Mouse (Mus musculus): ENCODE measurements around the gene Spon1.

The Spon1 gene

DNA sequence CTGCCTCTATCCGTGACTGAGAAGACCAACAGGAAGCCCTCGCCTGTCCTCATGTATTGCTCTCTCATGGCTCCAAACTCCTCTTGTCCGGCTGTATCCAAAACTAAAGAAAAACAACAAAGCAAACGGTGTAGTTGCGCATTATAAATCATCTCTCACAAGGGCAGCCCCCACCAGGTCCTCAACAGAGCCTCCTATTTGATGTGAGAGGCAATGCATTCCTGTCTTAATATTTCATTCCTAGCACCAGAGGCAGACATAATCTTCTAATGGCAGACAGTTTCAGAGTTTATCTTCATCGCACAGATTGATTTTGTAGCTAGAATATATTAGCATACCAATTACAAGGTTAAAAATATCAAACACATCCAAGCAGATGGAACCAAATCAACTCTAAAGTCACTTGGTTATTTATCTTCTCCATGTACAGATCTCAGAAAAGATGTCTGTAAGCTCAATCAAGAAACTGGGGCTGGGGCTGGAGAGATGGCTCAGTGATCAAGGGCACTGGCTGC lies 293.2 kb downstream of the Spon1 start:
- DNase-seq (ENCODE audit: low spot score in 2 of 2), result no peak

DNA sequence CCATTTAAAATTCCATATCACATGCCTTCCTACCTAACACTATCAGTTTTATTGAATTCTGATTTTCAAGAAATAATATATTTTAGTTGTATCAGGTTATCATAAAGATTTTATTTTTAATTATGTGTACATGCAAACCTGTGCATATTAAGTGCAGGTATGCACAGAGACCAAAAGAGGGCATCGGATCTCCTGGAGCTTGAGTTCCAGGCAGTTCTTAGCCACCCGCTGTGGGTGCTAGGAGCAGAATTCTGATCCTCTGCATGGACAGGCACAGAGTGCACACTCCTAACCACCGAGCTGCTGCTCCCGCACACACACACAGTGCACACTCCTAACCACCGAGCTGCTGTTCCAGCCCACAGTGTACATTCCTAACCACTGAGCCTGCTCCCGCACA lies 294.6 kb downstream of the Spon1 start:
- DNase-seq (ENCODE audit: low spot score in 2 of 2), result no peak

DNA sequence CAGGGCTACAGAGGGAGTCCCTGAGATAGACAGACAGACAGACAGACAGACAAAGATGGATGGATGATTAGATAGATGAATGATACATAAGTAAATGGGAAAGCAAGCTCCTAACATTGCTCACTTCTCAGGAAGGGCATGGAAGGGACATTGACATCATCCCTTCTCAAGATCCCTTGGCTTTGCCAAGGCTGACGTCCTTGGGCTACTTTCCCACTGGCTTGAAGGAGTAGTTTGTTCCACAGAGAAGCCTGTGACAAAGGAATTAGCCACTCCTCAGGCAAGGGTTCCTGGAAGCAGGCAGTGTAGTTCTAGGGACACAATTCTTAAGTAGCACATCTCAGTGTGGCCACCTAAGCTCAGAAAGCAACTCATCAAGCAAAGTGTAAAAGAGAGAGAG lies 296.7 kb downstream of the Spon1 start:
- DNase-seq (ENCODE audit: low spot score in 2 of 2), result no peak

DNA sequence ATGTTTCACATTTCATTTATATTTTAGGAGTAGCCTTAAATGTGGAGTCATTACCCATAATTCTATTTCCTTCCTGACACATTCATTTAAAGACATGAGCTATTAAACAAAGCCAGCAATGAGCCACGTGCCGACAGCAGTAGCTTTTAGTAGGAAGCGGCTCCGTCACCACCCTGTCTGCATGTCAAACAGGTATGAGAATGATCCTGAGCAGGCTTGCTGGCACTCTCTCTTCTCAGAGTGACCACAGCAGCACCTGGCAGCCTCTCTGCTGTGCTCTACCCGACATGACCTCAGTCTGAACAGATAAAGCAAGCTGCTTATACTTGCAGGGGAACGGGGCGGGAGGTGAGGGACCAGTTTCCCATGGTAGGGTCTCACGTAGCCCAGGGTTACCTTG lies 297.7 kb downstream of the Spon1 start:
- no peak for DNase-seq (ENCODE audit: low spot score in 2 of 2)

DNA sequence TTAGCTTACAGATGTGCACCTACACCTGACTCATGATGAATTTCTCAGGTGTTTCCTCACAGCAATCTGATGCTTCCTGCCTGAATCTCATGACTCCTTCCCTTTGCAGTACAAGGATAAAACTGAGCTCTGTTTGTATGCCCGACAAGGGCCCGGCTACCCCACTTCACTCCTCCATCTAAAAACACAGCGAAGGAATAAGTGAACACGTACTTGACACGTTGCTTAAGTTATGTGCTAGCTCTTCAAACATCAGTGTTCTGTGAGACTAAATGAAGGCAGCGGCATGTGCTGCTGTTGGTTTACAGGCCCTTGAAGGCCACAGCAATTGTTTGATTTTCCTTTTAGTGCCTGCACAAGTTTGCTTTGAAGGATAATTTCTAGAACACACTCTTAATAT lies 298.2 kb downstream of the Spon1 start:
- DNase-seq (ENCODE audit: low spot score in 2 of 2), result no peak

DNA sequence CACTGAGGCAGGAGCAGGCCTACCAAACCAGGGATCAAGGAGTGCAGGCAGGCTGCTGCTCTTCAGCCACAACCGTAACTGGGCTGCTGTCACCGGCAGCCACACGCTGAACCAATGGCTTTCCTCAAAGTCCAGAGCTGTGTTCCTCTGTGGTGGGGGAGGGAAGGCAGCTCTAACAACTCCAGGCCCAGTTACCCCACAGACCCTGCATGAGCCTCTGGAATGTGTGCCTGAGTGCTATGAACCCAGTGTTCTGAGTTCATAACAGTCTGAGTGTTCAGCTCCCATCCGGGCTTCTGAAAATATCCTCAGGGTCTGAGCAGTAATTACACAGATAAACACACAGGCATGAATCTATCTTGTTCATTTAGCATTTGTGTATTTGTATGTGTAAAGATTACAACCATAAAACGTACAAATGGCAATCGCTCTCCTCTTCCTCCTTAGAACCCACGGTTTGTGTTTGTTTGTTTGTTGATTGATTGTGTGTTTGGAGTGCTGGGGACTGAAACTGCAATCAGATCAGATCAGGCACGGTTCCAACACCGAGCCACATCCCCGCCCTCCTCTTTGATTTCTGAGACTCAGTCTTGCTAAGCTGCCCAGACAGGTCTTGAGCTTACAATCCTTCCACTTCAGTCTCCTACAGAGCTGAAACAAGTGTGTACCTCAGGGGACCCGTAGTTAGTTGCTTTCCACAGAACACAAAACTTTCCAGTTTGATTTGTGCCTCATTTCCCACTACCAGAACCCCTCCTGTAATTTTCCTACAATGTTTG lies 299.8 kb downstream of the Spon1 start:
- DNase-seq (ENCODE audit: low spot score in 2 of 2), result no peak

DNA sequence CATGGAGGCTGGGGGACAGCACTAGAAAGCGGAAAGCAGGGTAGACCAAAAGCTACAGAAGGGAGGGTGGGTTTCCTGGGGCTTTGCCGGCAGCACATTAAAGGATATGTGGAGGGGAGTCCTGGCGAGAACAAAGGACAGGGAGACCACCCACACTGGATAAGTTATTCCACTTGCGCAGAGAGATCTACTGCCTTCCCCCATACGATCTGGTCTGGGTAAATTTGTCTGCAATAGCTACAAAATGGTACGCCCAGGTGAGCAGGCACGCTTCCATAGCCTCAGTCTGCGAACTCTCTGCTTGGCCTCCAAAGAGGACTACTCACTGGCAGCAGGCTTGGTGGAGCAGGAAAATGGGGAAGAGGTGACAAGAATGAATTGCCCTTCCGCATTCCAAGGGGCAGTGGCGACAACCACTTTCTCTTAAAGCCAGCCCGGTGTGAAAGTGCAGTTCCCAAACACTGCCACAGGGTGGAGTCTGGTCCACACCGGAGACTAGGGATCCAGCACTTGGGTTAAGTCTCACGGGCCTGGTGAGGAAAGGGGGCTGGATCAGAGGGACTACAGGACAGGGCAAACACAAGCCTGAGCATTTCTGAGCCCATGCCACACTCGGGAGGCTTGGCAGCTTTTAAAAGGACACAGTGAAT lies 300.9 kb downstream of the Spon1 start:
- peak; percentile 86 to 87 for DNase-seq (ENCODE audit: low spot score in 2 of 2)

DNA sequence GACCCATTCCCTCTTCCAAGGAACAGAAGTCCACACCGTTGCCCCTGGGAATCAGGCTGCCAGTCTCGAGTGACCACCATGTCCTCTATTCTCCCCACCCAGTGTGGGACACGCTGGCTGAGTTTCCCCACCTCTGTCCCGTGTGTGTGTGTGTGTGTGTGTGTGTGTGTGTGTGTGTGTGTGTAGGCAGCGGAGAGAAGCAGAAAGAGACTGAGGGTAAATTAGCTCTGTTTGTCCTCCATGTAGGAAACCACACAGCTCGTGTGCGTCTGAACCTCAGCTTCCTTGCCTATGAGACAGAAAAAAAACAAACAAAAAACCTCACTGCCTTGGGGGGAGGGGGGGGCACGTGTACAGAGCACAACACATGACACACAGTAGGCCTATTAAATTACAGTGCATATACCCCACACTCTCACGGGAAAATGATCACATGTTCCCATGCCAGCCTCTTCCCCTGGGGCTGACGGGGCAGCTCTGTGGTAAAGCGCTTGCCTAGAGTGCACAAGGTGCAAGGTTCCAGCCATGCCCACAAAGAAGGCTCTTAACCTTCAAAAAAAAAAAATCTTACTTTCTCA lies 303.2 kb downstream of the Spon1 start:
- no peak for DNase-seq (ENCODE audit: low spot score in 2 of 2)

DNA sequence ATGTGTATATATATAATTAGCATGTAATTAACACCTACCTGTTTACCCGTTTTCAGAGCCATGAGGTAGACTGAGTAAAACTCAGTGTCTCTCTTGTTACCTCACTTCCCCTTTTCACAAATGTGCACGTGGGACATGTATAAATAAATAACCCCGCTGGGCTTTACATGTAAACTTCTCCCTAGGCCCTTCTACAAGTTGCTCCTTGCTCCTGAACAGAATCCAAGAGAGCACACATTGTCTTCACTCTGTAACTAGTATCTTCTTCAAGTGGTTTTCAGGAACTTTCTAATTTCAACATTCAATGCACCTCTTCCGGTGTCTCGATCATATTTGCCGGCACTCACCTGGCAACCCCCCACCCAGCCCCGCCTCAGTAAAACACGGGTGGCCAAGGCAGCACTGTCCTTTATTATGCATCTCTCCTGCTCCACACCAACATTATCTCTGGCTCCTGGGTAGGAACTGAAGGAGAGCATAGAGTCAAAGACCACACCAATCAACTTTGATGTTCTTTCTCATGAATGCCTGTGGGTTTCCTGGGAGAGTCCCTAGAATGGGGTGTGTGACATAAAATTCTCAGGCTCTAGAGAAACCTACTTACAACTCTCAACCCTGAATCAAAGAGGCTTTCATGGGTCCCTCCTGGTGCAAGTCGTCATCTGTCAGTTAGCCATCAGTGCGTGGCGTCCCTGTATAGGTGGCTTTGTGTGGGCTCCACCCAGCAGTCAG lies 304.1 kb downstream of the Spon1 start:
- DNase-seq (ENCODE audit: low spot score in 2 of 2), result no peak

DNA sequence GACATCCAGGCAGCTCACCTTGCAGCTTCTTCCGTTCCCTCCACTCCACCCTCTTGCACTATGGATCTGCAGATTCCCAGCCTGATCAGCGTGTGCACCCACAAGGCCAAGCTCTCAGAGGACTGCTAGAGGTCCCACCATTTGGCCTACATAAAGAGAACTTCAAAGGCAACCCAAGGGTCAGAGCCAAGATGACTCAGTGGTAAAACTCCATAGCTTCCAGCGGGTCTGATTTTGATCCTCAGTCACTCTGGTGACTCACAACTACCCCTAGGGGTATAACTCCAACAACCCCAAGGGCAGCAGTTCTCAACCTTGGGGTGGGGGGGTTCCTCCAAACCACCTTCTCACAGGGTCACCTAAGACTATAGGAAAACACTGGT lies 304.7 kb downstream of the Spon1 start:
- no peak for DNase-seq (ENCODE audit: low spot score in 2 of 2)

DNA sequence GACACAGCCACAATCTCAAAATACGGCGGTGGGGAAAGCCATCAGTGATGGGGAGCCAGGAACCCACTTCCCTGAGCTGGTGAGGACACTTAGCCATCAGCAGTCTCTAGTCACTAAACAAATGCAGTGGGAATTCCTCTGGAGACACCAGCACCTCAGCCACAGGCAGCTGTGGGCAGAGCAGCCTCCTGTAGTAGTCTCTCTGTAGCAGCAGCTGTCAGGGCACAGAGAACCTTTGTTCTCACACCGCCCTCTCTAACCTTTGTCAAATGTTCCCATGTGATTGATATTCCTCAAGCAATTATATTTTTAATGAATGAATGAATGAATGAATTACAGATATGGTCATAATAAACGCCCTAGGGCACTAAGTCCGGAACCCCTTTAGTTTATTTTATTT lies 305.6 kb downstream of the Spon1 start:
- no peak for DNase-seq (ENCODE audit: low spot score in 2 of 2)

DNA sequence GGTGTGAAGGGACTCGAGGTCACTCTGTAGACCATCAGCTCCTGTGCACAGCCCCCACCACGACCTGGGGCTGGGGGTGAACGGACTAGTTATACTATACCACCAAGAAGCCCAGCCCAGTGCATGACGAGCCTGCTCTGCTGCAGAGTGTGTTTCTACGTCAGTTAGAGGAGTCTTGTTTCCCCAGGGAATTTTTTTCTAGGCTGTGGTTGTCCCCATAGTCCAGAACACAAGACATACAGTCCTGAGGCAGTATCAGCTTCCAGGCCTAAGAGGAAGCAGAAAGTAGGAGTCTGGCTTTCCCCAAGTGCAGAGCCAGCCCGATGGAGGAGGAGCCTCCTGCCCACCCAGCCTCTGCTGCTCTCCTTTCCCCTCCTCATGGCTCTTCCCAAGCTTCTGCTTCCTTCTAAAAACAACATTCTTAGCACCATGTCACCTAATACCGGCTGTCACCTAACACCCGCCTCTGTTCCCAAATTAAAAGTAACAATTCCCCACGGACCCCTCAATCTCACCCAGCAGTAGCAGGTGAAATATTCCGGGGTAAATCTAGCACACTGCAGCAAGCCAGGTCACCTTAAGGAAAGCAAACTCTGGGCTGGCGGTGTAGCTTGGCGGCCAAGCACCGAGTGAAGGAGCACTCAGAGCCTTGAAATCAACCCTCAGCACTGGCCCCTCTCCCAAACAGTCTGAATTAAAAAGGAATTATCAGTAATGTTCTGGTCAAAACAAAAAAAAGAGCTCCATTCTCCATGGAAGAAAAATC lies 306.2 kb downstream of the Spon1 start:
- no peak for DNase-seq (ENCODE audit: low spot score in 2 of 2)

DNA sequence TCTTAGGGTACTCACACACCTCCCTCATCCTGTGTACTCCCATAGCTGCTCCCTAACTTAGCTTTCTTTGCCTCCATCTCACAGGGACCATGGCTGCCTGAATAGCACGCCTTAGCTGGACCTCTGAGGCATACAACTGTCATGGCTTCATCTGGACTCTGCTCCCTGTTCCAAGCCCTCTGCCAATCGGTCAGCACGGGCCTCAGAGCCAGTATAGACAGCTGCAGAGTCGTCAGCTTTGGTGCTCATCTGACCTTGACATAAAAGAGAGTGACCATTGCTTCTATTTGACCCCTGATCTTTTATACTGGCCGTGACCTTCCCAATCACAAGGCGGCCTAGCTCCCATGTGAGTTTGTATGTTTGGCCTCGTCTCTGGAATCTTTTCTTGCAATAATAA lies 308.3 kb downstream of the Spon1 start:
- DNase-seq (ENCODE audit: low spot score in 2 of 2), result no peak

DNA sequence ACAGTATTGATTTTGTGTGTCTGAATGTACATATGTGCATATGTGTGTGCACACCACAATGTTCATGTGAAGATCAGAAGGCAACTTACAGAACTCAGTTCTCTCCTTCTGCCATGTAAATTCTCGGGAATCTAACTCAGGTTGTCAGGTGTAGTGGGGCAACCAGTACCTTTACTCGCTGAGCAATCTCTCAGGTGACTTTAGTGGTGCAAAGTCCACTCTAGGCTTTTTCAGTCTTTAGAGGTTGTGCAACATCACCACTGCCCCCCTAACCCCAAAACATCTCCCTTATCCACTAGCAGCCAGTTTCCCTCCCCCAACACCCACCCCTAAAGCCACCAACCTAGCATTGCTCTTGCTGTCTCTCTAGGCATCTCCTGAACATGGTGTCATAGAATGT lies 308.8 kb downstream of the Spon1 start:
- DNase-seq (ENCODE audit: low spot score in 2 of 2), result no peak

DNA sequence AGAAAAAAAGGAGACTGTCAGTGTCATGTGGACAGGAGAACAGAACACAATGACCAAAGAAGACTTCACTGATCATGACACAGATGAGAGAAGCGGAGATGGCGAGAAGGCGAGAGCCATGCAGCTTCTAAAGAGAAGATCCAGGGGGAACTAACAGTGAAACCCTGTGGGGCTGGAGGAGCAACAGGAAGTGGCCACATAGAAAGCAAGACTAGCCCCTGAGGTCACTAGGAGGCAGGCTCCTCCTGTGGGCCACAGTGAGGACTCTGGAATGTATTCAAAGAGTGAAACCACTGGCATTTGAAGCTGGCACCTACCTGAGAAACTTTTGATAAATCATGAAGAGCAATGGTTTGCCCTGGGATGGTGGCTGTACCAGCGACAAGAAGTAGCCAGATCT lies 313.5 kb downstream of the Spon1 start:
- no peak for DNase-seq (ENCODE audit: low spot score in 2 of 2)

DNA sequence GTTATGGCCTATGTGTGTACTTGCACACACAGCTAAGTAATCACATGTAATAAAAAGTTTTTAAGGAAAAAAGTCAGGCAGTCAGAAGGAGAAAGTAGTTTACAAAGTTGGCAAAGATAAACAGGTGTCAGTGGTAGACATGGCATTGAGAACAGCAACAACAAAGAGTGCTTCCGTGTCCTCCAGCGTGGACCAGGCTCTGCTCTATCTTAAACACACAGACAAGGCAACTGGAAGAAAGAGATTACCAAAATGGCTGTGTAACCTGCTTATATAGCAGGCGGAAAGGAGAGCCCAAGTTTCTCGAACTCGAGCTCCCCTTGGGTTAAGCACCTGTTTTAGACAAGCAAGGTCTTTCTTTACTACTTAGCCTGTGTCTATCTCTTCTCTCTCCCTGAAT lies 314.5 kb downstream of the Spon1 start:
- no peak for DNase-seq (ENCODE audit: low spot score in 2 of 2)

DNA sequence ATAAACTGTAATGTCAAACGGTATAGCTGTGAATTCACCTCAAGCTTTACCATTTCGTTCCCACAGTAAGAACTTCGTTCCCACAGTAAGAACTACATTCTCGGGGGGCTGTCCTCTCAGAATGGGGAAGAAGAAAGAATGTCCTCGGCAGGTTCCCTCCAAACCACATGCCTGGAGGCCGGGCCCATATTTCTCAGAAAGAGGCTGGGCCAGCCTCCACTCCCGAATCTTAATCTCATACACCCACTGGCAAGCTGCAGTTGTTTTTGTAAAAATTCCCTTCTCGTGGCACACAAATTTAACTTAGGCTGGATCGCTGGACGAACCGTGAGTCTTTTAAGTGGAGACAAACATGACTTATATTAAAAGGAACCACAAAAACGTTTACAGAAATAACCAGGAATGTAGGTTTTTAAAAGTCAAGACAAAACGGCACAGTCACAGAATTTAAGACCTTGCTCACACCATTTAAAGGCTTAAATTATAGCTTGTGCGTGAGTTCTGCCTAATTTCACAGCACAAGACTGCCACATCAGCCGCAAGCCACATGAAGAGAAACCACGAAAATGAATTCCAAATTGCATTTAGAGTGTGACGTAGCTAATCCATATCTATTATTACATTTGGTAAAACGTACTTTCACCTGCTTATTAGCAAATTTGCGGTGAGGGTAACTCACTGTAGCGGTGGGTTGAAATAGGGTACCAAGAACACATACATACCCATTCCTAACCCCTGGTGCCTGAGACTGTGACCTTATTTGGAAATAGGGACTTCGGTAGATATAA lies 316.0 kb downstream of the Spon1 start:
- DNase-seq (ENCODE audit: low spot score in 2 of 2), result no peak

DNA sequence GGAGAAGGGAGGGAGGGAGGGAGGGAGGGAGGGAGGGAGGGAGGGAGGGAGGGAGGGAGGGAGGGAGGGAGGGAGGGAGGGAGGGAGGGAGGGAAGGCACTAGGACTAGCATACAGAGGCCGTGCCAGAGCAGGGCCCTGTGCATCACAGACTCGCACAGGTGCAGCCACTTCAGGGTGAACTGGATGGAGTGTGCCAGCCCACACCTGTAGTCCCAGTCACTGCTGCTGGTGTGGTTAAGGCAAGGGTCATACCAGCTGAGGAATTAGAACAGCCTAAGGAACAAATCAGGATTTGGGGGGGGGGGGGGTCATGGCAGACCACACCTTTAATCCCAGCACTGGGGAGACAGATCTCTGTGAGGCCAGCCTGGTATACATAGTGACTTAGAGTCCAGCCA lies 317.3 kb downstream of the Spon1 start:
- DNase-seq (ENCODE audit: low spot score in 2 of 2), result no peak

DNA sequence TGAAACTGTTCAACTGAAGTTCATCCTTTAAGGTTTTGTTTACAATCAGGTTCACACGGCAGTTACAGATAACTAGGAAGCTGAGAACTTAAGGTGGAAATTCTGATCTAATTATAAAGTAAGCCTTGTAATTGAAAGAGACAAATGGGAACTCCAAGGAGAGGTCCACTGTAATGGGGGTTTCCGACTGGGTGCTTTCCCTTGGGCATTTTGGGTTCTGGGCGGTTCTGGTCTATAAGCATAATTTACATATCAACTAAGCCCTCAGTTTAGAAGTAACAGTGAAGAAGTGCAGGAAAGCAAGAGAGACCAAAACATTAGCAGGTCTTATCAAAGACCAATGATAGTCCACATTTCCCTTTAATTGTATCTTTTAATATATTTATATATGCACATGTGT lies 318.0 kb downstream of the Spon1 start:
- DNase-seq (ENCODE audit: low spot score in 2 of 2), result no peak

DNA sequence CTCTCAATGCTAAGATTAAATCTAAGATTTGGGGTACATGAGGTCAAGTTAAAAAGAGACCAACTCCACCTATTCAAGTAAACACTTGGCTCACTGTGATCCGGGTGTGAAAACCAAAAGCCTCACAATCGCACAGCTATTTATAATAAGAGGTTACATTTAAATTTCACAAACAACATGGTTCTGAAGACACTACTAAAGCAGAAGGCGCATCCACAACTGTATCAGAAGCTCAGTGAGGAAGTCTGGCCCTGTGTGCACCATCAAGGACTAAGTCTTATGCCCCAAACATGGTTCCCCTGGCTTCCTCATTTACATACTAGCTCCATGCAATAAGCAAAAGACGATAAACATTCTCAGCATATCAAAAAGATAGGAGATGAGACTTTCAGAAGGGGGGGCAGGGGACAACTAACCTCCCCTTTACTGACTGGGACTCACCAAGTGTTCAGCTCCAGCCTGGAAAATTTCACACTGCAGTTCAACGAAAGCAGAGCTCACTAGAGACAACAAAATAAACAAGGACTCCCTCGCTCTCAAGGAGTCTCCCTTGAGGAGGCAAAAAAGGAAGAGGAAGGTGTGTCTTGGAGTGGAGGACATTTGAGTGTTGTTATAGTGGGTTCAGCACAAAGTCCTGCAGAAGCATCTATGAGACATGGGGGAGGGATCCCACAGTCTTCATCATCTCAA lies 320.4 kb downstream of the Spon1 start:
- DNase-seq (ENCODE audit: low spot score in 2 of 2), result no peak
